ENCODE assay signal across 8 mouse cellular contexts in the genomic region with DNA sequence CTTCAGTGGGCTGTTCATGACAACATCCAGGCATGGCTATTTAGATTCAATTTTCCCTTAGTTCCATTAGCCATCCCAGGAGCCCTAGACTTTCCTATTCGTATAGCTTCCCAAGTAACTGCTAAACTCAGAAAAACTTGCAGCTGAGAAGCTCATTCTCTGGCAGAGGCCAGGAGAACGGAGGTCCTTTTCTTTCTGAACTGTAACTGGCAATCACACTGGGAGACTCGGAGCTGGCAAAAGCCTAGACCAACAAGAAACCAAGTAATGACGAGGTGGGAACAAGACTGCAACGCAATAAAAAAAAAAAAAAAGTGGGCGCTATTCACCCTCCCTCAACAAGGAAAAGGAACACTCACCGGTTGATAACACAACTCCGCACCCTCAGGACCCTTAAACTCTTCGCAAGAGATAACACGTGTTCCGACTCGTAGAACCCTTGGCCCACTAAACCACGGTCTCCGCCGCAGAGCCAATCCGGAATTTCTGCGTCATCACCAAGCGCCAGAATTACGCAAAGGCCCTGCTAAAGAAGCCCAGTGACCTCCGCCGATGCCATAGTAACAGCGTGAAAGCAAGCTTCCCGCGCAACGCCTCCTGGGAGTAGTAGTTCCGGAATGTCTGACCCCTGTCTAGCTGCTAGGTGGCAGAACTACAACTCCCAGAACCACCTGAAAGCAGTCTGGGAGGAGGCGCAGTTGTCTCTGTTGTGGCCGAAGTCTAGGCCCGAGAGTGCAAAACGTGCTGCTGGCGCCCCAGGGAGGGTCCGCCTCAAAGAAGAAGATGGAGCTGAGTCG. TPM values are rescaled to one million over a fixed set of nuclear protein-coding genes. Genes with fewer than 3 reads are reported as not detected.
DNase-seq lines count a peak whose midpoint lies in the region; ATAC-seq lines count a peak whose summit lies in the region.

Gene Ccdc191 (plus strand): TSS at position 593 of the 797 bp plus-strand sequence.

- no peaks in the 10 kb centered on the region for H3K36me3 ChIP-seq in hindbrain, embryonic 11.5 days (ENCODE audit: control insufficient read depth, insufficient read depth, low read length)

- WGBS in hindbrain, embryonic 11.5 days = under 1% methylated on average over 33 of the region's 33 CpGs

- peak; percentile 100 for ATAC-seq in hindbrain, embryonic 11.5 days (ENCODE audit: low FRiP score)

- H3K4me2 ChIP-seq in hindbrain, embryonic 11.5 days (replicated peaks; ENCODE audit: low read depth, low read length) = peak within 1 kb of the TSS; percentile 51

- peak within 1 kb of the TSS; percentile 24; the same call in 1 of the 2 replicates for H3K27ac ChIP-seq in hindbrain, embryonic 11.5 days (ENCODE audit: low read depth, low read length)

- no peaks in the 10 kb centered on the region for H3K9me3 ChIP-seq in hindbrain, embryonic 11.5 days (ENCODE audit: control insufficient read depth, low read length)

- no peaks in the 10 kb centered on the region for H3K27me3 ChIP-seq in hindbrain, embryonic 11.5 days (ENCODE audit: control insufficient read depth, insufficient read depth, low read length)

- peak; percentile 98 for DNase-seq in Muller cell, postnatal 12 days (ENCODE audit: inconsistent ontology term)
- peak; percentile 100 for DNase-seq in cerebellum, adult 9-11 months
- peak; percentile 100 for DNase-seq in frontal cortex, adult 2 months (ENCODE audit: extremely low spot score in 1 of 2, low spot score in 1 of 2)
- DNase-seq in hindbrain, embryonic 11.5 days (ENCODE audit: low spot score) = peak; percentile 100
- DNase-seq in layer of hippocampus, postnatal 10 days (ENCODE audit: low spot score in 2 of 2) = peak; percentile 98 to 99
- DNase-seq in lung, postnatal 10 days = peak; percentile 100
- DNase-seq in ovary, postnatal 36 days (ENCODE audit: low spot score) = peak; percentile 96
- DNase-seq in thymus, postnatal 25 days = peak; percentile 98

- H3K4me1 ChIP-seq in hindbrain, embryonic 11.5 days (replicated peaks; ENCODE audit: control insufficient read depth, insufficient read depth, low read length) = no peaks in the 10 kb centered on the region

- H3K9ac ChIP-seq in hindbrain, embryonic 11.5 days (ENCODE audit: low read depth, low read length) = peak within 1 kb of the TSS; percentile 86

- H3K4me3 ChIP-seq in hindbrain, embryonic 11.5 days (ENCODE audit: low read depth, low read length) = peak within 1 kb of the TSS; percentile 69

RNA-seq across cellular contexts. Expression of gene Ccdc191, which starts in this region (rescaled TPM):
- 6.6 and 7.1 TPM in 2 replicates for polyA plus RNA-seq in frontal cortex, adult 2 months (2012; rRNA removed)
- 12.6 and 18.4 TPM in 2 replicates for polyA plus RNA-seq in hindbrain, embryonic 11.5 days (2014; fragmentation: Nextera tagmentation; extraction: Ambion mirVana)
- total RNA-seq in layer of hippocampus, postnatal 10 days (2021) = 1 to 10 TPM; 5.2 to 9.2 TPM

Comparison
In these comparisons a context has a peak if more than half of its experiments do, and no peak if none do; other contexts are left out.
1. Peak in every context shown above with its lines: DNase-seq, ATAC-seq, H3K4me3 ChIP-seq and H3K27ac ChIP-seq.